8 mouse cellular contexts compared by ENCODE assay signal in genomic region chr5:124445621-124446293, GRCm38 (mm10). TPM values are rescaled to one million over a fixed set of nuclear protein-coding genes. Genes with fewer than 3 reads are reported as not detected.
A peak's percentile ranks its signal among the peaks of the same experiment; 100 is the strongest.
DNase-seq lines count a peak whose midpoint lies in the region; ATAC-seq and TF ChIP-seq lines count a peak whose summit lies in the region.

No protein-coding gene starts in this region.

- H3K4me1 ChIP-seq in ES-Bruce4 (ENCODE audit: control insufficient read depth, insufficient read depth, low read length) = peaks cover 5% of the 10 kb centered on the region
- H3K4me1 ChIP-seq in hindbrain, embryonic 13.5 days (replicated peaks) = peaks cover 42% of the 10 kb centered on the region
- H3K4me1 ChIP-seq in liver, adult 2 months (ENCODE audit: control insufficient read depth, insufficient read depth, low read length) = peaks cover 25% of the 10 kb centered on the region; the same call in 1 of the 2 replicates

- peak; percentile 53; the same call in 1 of the 2 replicates for ATAC-seq in erythroid progenitor cell, adult 5-6 weeks (replicated peaks; ENCODE audit: low FRiP score, poor library complexity, severe bottlenecking)
- peak; percentile 40; the same call in 1 of the 2 replicates for ATAC-seq in hindbrain, embryonic 13.5 days (ENCODE audit: low FRiP score)

- no peak for TF ChIP-seq CTCF in ES-Bruce4 (IDR thresholded peaks at IDR 0.05; ENCODE audit: low read depth, low read length)
- no peak for TF ChIP-seq CTCF in liver, adult 2 months (IDR thresholded peaks at IDR 0.05; ENCODE audit: low read depth, low read length)

- H3K79me2 ChIP-seq in liver, adult 2 months (ENCODE audit: control insufficient read depth, insufficient read depth, low read length) = no peaks in the 10 kb centered on the region

- H3K4me3 ChIP-seq in ES-Bruce4 (ENCODE audit: low read depth, low read length) = peak overlapping the region; percentile 78
- peak overlapping the region; percentile 95 for H3K4me3 ChIP-seq in hindbrain, embryonic 13.5 days
- peak overlapping the region; percentile 67 for H3K4me3 ChIP-seq in liver, adult 2 months (ENCODE audit: insufficient read depth, low read depth, low read length)

- peak overlapping the region; percentile 98 for H3K9ac ChIP-seq in ES-Bruce4 (ENCODE audit: low read depth, poor library complexity, severe bottlenecking)
- peak overlapping the region; percentile 96 for H3K9ac ChIP-seq in hindbrain, embryonic 13.5 days
- H3K9ac ChIP-seq in liver, adult 2 months (ENCODE audit: low read depth, low read length) = peak overlapping the region; percentile 88

- no peaks in the 10 kb centered on the region for H3K27me3 ChIP-seq in ES-Bruce4 (ENCODE audit: control insufficient read depth, insufficient read depth, low read length, poor library complexity, severe bottlenecking)
- no peaks in the 10 kb centered on the region for H3K27me3 ChIP-seq in hindbrain, embryonic 13.5 days
- no peaks in the 10 kb centered on the region for H3K27me3 ChIP-seq in liver, adult 2 months (ENCODE audit: control insufficient read depth, insufficient read depth, low read length)

- no peaks in the 10 kb centered on the region for H3K9me3 ChIP-seq in ES-Bruce4 (replicated peaks; ENCODE audit: control insufficient read depth, insufficient read depth, low read length, poor library complexity, severe bottlenecking)
- H3K9me3 ChIP-seq in hindbrain, embryonic 13.5 days = no peaks in the 10 kb centered on the region

- peak overlapping the region; percentile 94 for H3K4me2 ChIP-seq in hindbrain, embryonic 13.5 days

- DNase-seq in adrenal gland, adult 18-20 months (ENCODE audit: low spot score in 2 of 2) = peak; percentile 55 to 64
- DNase-seq in liver, adult 2 months (ENCODE audit: extremely low read depth, low read depth, low spot score) = no peak
- DNase-seq in neural tube, embryonic 10.5 days (ENCODE audit: extremely low spot score, low spot score) = peak; percentile 68
- DNase-seq in thymus, postnatal 25 days = peak; percentile 68
- DNase-seq in layer of hippocampus, adult 8-10 months (ENCODE audit: low spot score in 2 of 2) = no peak

- H3K27ac ChIP-seq in ES-Bruce4 (ENCODE audit: insufficient read depth, low read length) = peak overlapping the region; percentile 79
- peak overlapping the region; percentile 88 for H3K27ac ChIP-seq in hindbrain, embryonic 13.5 days
- H3K27ac ChIP-seq in liver, adult 2 months (replicated peaks; ENCODE audit: insufficient read depth, low read depth, low read length) = peak overlapping the region; percentile 80

- no peak for TF ChIP-seq POLR2A in ES-Bruce4 (IDR thresholded peaks at IDR 0.05; ENCODE audit: insufficient read depth, low read length)
- TF ChIP-seq POLR2A in liver, adult 2 months (IDR thresholded peaks at IDR 0.05; ENCODE audit: extremely low read depth, insufficient read depth, low read length) = no peak

- TF ChIP-seq EP300 in ES-Bruce4 (IDR thresholded peaks at IDR 0.05; ENCODE audit: insufficient read depth, low read depth, low read length) = no peak

- peaks cover 36% of the 10 kb centered on the region for H3K36me3 ChIP-seq in ES-Bruce4 (ENCODE audit: control insufficient read depth, insufficient read depth, low read length, poor library complexity, severe bottlenecking)
- H3K36me3 ChIP-seq in hindbrain, embryonic 13.5 days = peaks cover 38% of the 10 kb centered on the region
- 0 out of 2 replicates have a peak, but pooled peaks cover 4% of the 10 kb centered on the region for H3K36me3 ChIP-seq in liver, adult 2 months (ENCODE audit: control insufficient read depth, insufficient read depth, low read length)

- WGBS in hindbrain, embryonic 13.5 days = 0% methylated on average over 22 of the region's 77 CpGs
- WGBS in liver, adult 2 months = 7% methylated on average over 60 of the region's 77 CpGs

RNA-seq across cellular contexts. Expression of gene Kmt5a, which starts 6.0 kb away (rescaled TPM):
- polyA plus RNA-seq in ES-Bruce4 (2011; ENCODE audit: insufficient read depth, insufficient read length, low read depth, missing spikeins) = 166 and 187 TPM in 2 replicates
- 100 to 1,000 TPM; 141 to 218 TPM for total RNA-seq in adrenal gland, adult 18-20 months (2021)
- 307 and 377 TPM in 2 replicates for total RNA-seq in erythroid progenitor cell, adult 5-6 weeks (2015; ENCODE audit: low replicate concordance)
- 344 and 488 TPM in 2 replicates for total RNA-seq in erythroid progenitor cell, adult 5-6 weeks (2017; ENCODE audit: low replicate concordance)
- polyA plus RNA-seq in hindbrain, embryonic 13.5 days (2015; fragmentation: Nextera tagmentation; extraction: Ambion mirVana) = 18.0 and 20.6 TPM in 2 replicates
- total RNA-seq in liver, adult 2 months (2014; rRNA removed) = 9.6 and 13.2 TPM in 2 replicates
- polyA plus RNA-seq in liver, adult 2 months (2012; rRNA removed) = 14.7 and 15.1 TPM in 2 replicates
- 10 to 100 TPM; 58.2 to 72.4 (median 64.4) TPM for total RNA-seq in layer of hippocampus, adult 8-10 months (2022)

RNA-seq across cellular contexts. Expression of gene Sbno1, which starts 20.0 kb away (rescaled TPM):
- polyA plus RNA-seq in ES-Bruce4 (2011; ENCODE audit: insufficient read depth, insufficient read length, low read depth, missing spikeins) = 177 and 189 TPM in 2 replicates
- total RNA-seq in adrenal gland, adult 18-20 months (2021) = 10 to 100 TPM; 93.2 to 93.4 TPM
- 43.6 and 59.9 TPM in 2 replicates for total RNA-seq in erythroid progenitor cell, adult 5-6 weeks (2015; ENCODE audit: low replicate concordance)
- 84.5 and 106 TPM in 2 replicates for total RNA-seq in erythroid progenitor cell, adult 5-6 weeks (2017; ENCODE audit: low replicate concordance)
- polyA plus RNA-seq in hindbrain, embryonic 13.5 days (2015; fragmentation: Nextera tagmentation; extraction: Ambion mirVana) = 108 and 115 TPM in 2 replicates
- 33.1 and 36.6 TPM in 2 replicates for total RNA-seq in liver, adult 2 months (2014; rRNA removed)
- 7.2 and 8.1 TPM in 2 replicates for polyA plus RNA-seq in liver, adult 2 months (2012; rRNA removed)
- 100 to 1,000 TPM; 135 to 183 (median 148) TPM for total RNA-seq in layer of hippocampus, adult 8-10 months (2022)

RNA-seq across cellular contexts. Expression of gene Rilpl2, which starts 32.4 kb away (rescaled TPM):
- polyA plus RNA-seq in ES-Bruce4 (2011; ENCODE audit: insufficient read depth, insufficient read length, low read depth, missing spikeins) = 4.7 and 6.3 TPM in 2 replicates
- 10 to 100 TPM; 22.3 TPM for total RNA-seq in adrenal gland, adult 18-20 months (2021)
- total RNA-seq in erythroid progenitor cell, adult 5-6 weeks (2015; ENCODE audit: low replicate concordance) = 7.1 and 7.9 TPM in 2 replicates
- total RNA-seq in erythroid progenitor cell, adult 5-6 weeks (2017; ENCODE audit: low replicate concordance) = 5.3 and 7.0 TPM in 2 replicates
- 21.2 and 23.8 TPM in 2 replicates for polyA plus RNA-seq in hindbrain, embryonic 13.5 days (2015; fragmentation: Nextera tagmentation; extraction: Ambion mirVana)
- 9.6 and 11.6 TPM in 2 replicates for total RNA-seq in liver, adult 2 months (2014; rRNA removed)
- 10.1 and 10.4 TPM in 2 replicates for polyA plus RNA-seq in liver, adult 2 months (2012; rRNA removed)
- 10 to 100 TPM; 15.5 to 21.0 (median 17.2) TPM for total RNA-seq in layer of hippocampus, adult 8-10 months (2022)

RNA-seq across cellular contexts. Expression of gene Snrnp35, which starts 37.2 kb away (rescaled TPM):
- 27.1 and 28.6 TPM in 2 replicates for polyA plus RNA-seq in ES-Bruce4 (2011; ENCODE audit: insufficient read depth, insufficient read length, low read depth, missing spikeins)
- 10 to 100 TPM; 20.8 to 21.9 TPM for total RNA-seq in adrenal gland, adult 18-20 months (2021)
- total RNA-seq in erythroid progenitor cell, adult 5-6 weeks (2015; ENCODE audit: low replicate concordance) = 1.7 and 7.9 TPM in 2 replicates
- 9.0 TPM in 1 of 2 replicates, not detected in the other for total RNA-seq in erythroid progenitor cell, adult 5-6 weeks (2017; ENCODE audit: low replicate concordance)
- 22.5 and 27.5 TPM in 2 replicates for polyA plus RNA-seq in hindbrain, embryonic 13.5 days (2015; fragmentation: Nextera tagmentation; extraction: Ambion mirVana)
- total RNA-seq in liver, adult 2 months (2014; rRNA removed) = 2.9 and 3.7 TPM in 2 replicates
- 2.2 and 2.5 TPM in 2 replicates for polyA plus RNA-seq in liver, adult 2 months (2012; rRNA removed)
- total RNA-seq in layer of hippocampus, adult 8-10 months (2022) = 10 to 100 TPM; 25.7 to 31.5 (median 28.6) TPM

Comparison
In these comparisons a context has a peak if more than half of its experiments do, and no peak if none do; other contexts are left out.
1. DNase-seq: peak in adrenal gland, adult 18-20 months (2 of 2), neural tube, embryonic 10.5 days (single experiment) and thymus, postnatal 25 days (single experiment); none in liver, adult 2 months (single experiment) and layer of hippocampus, adult 8-10 months (0 of 2).
2. Peak in every context shown above with its lines, with median percentiles within 50 percentile points of each other: H3K27ac ChIP-seq, H3K4me3 ChIP-seq and H3K9ac ChIP-seq.